Mouse (Mus musculus) embryonic facial prominence, embryonic 11.5 days (tissue): ENCODE data around the gene Endou. TPM values are rescaled to one million over a fixed set of nuclear protein-coding genes. Genes with fewer than 3 reads are reported as not detected.

Experiments used
- ATAC-seq: fragments of 200-750 bp; cut with Nextera tagmentation; replicated peaks from 2 replicates; pipeline ENCODE4 v1.8.0; 2017; ENCODE audit warnings: low read depth; ENCODE audit not compliant: insufficient number of reproducible peaks, low FRiP score, low TSS enrichment
- DNase-seq: peaks from one replicate; pipeline ENCODE4 v3.0.0-alpha.2; 2015; ENCODE audit warnings: low spot score
- H3K27ac ChIP-seq: fragments of 300-500 bp; sonication (generic); replicated peaks from 2 replicates; pipeline ENCODE4 v1.5.1; 2014; ENCODE audit warnings: mild to moderate bottlenecking, low read depth, low read length, control low read depth
- H3K27me3 ChIP-seq: fragments of 300-500 bp; sonication (generic); 2 replicates; pipeline ENCODE4 v1.6.1; 2014; ENCODE audit warnings: mild to moderate bottlenecking, low read length, moderate library complexity, mixed read lengths; ENCODE audit not compliant: control insufficient read depth, insufficient read depth
- H3K36me3 ChIP-seq: fragments of 300-500 bp; sonication (generic); replicated peaks from 2 replicates; pipeline ENCODE4 v1.6.1; 2014; ENCODE audit warnings: low read depth, mild to moderate bottlenecking, low read length, moderate library complexity, mixed read lengths; ENCODE audit not compliant: control insufficient read depth, insufficient read depth
- H3K4me1 ChIP-seq: fragments of 300-500 bp; sonication (generic); 2 replicates; pipeline ENCODE4 v1.6.1; 2014; ENCODE audit warnings: low read length, mixed read lengths; ENCODE audit not compliant: control insufficient read depth, insufficient read depth
- H3K4me2 ChIP-seq: fragments of 300-500 bp; sonication (generic); 2 replicates; pipeline ENCODE4 v1.6.1; 2014; ENCODE audit warnings: low read depth, mild to moderate bottlenecking, control low read depth, low read length, moderate library complexity
- H3K4me3 ChIP-seq: fragments of 300-500 bp; sonication (generic); 2 replicates; pipeline ENCODE4 v1.5.1; 2014; ENCODE audit warnings: low read depth, low read length, control low read depth
- H3K9ac ChIP-seq: fragments of 300-500 bp; sonication (generic); replicated peaks from 2 replicates; pipeline ENCODE4 v1.6.1; 2014; ENCODE audit warnings: mild to moderate bottlenecking, control low read depth, low read length
- H3K9me3 ChIP-seq: fragments of 300-500 bp; sonication (generic); replicated peaks from 2 replicates; pipeline ENCODE4 v1.6.1; 2016; ENCODE audit warnings: mild to moderate bottlenecking, low read length, inconsistent platforms, mixed read lengths; ENCODE audit not compliant: control insufficient read depth
- WGBS: fragments of 180-500 bp; shearing (Covaris S2); extraction: QIAGEN DNeasy Blood & Tissue Kit; methylation state at CpG from one replicate; pipeline ENCODE4 v1.1.7; 2014; 5-methylcytosine and 5-hydroxymethylcytosine counted together
- polyA plus RNA-seq: library from polyadenylated mRNA; unstranded; fragments of >200 nt; fragmentation: Nextera tagmentation; extraction: Ambion mirVana; gene quantifications from 2 replicates; pipeline ENCODE4 v1.2.1, GENCODE M21; 2014

Gene Endou
- polyA plus RNA-seq, 1 experiment from 2014 or later: not detected

DNA sequence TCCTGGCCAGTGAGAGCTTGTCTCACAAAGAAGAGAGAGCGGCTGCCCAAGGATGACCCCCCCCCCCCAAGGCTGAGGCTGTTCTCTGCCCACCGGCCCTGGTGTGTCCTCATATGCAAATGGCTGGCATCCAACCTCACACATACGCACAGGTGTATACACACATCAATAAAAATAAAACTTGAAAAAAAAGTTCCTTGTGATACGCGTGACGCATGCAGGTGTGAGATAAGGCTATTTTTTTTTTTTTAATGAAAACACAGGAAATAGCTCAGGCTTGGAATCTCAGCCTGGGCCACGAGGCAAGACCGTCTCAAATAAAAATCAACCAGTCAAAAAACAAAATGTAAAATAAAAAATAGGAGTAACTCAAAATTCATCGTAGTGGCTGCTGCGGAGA is 15.1 kb upstream of the Endou start:
- DNase-seq: no peak
- ATAC-seq: no peak
- no peaks in the 10 kb centered on the region for H3K36me3 ChIP-seq
- no peaks in the 10 kb centered on the region for H3K9me3 ChIP-seq
- H3K9ac ChIP-seq: no peak overlapping the region
- no peak overlapping the region for H3K4me3 ChIP-seq
- no peak overlapping the region for H3K27ac ChIP-seq
- no peaks in the 10 kb centered on the region for H3K4me1 ChIP-seq
- WGBS: 91% methylated on average over 10 of the region's 10 CpGs
- no peaks in the 10 kb centered on the region for H3K27me3 ChIP-seq
- no peak overlapping the region for H3K4me2 ChIP-seq

DNA sequence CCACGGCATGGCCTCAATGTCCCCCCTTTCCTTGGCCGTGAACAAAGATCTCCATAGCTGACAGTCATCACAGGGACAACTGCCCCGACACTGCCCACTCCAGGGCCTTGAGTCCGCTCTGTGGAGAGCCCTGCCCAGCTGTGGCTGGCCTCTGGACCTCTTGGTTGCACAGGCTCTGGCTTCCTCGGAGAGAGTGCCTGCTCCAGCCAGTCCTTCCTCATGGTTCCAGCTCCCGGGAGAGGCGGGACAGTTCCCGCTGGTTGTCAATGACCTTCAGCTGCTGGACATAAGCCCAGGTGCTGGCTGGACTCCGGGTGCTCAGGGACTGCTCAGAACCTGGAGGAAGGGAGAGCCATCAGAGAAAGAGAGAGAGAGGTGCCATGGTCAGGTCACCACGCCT is 14.2 kb upstream of the Endou start:
- no peaks in the 10 kb centered on the region for H3K9me3 ChIP-seq
- H3K4me2 ChIP-seq: no peak overlapping the region
- DNase-seq (no peak), ATAC-seq (no peak)
- no peak overlapping the region for H3K9ac ChIP-seq
- H3K4me3 ChIP-seq: no peak overlapping the region
- 82% methylated on average over 10 of the region's 10 CpGs for WGBS
- H3K4me1 ChIP-seq: no peaks in the 10 kb centered on the region
- no peaks in the 10 kb centered on the region for H3K27me3 ChIP-seq
- H3K27ac ChIP-seq: no peak overlapping the region
- H3K36me3 ChIP-seq: no peaks in the 10 kb centered on the region

DNA sequence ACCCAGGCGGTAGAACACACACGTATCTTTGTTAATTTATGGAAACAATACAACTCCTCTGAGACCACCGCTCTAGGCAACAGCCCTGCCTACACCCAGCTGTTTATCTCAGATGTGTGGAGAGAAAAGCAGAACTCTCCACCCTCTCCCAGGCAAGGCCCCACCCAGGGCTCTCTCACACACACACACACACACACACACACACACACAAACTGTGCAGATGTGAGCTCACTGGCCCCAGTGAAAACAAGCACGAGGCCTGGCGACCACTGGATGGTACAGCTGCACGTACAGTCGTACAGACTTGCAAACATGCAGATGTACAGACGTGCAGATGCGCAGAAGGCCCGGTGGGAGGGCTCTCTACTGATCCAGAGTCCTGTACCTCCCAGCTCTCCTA is 13.8 kb upstream of the Endou start:
- no peak overlapping the region for H3K9ac ChIP-seq
- WGBS: 81% methylated on average over 10 of the region's 10 CpGs
- no peaks in the 10 kb centered on the region for H3K27me3 ChIP-seq
- H3K4me1 ChIP-seq: no peaks in the 10 kb centered on the region
- no peak overlapping the region for H3K4me3 ChIP-seq
- no peak overlapping the region for H3K27ac ChIP-seq
- H3K36me3 ChIP-seq: no peaks in the 10 kb centered on the region
- H3K4me2 ChIP-seq: no peak overlapping the region
- no peak for ATAC-seq
- no peak for DNase-seq
- H3K9me3 ChIP-seq: no peaks in the 10 kb centered on the region

DNA sequence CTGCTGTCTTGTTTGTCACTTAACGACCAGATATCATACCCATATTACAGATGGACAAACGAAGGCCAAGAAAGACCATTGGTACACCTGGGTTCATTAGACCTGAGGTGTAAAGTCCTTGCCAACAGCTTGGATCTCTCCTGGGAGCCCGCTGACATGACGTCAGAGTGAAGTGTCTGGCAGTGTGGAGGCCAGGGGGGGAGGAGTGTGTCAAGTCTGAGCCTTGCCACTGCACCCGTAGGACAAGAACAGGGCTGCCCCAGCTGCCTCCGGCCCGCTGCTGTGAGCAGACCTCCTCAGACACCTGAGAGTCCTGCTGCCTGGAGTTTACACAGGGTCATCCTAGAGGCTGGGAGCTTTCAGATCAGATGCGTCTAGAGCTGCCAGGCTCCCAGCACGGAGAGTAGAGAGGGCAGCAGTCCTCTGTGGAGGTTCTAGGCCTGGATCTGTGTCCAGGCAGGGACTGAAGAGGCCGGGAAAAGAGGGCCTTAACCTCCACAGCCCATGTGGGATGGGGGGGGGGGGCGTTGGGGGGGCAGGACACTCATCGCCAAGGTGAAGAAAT is 12.9 kb upstream of the Endou start:
- no peaks in the 10 kb centered on the region for H3K27me3 ChIP-seq
- no peak overlapping the region for H3K27ac ChIP-seq
- no peak overlapping the region for H3K4me3 ChIP-seq
- WGBS: 73% methylated on average over 12 of the region's 12 CpGs
- H3K9ac ChIP-seq: no peak overlapping the region
- DNase-seq: no peak
- no peaks in the 10 kb centered on the region for H3K4me1 ChIP-seq
- ATAC-seq: no peak
- no peak overlapping the region for H3K4me2 ChIP-seq
- H3K9me3 ChIP-seq: no peaks in the 10 kb centered on the region
- H3K36me3 ChIP-seq: no peaks in the 10 kb centered on the region

DNA sequence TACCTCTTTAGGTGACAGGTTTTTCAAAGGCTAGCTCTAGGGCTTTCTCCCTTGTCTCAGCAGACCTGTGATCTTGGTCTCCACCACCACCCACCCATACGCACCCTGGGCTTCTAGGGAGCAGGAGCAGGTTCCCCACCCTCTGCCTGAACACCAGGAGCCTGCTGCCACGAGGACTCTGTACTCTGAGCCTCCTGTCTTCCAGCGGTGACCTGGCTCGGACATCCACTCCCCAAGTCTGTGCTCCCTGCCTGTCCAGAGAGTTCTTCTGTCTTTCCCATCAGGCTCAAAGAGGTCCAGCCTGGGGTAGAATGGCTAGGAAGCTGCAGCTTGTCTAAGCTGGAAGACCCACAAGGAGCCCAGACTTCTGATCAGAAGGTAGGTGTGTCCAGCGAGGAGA is 12.1 kb upstream of the Endou start:
- Histone ChIP-seq H3K4me3 (no peak overlapping the region), H3K27me3 (no peaks in the 10 kb centered on the region), H3K9me3 (no peaks in the 10 kb centered on the region), H3K4me2 (no peak overlapping the region), H3K9ac (no peak overlapping the region), H3K27ac (no peak overlapping the region), H3K4me1 (no peaks in the 10 kb centered on the region), H3K36me3 (no peaks in the 10 kb centered on the region)
- ATAC-seq (no peak), DNase-seq (no peak)
- 93% methylated on average over 5 of the region's 5 CpGs for WGBS

DNA sequence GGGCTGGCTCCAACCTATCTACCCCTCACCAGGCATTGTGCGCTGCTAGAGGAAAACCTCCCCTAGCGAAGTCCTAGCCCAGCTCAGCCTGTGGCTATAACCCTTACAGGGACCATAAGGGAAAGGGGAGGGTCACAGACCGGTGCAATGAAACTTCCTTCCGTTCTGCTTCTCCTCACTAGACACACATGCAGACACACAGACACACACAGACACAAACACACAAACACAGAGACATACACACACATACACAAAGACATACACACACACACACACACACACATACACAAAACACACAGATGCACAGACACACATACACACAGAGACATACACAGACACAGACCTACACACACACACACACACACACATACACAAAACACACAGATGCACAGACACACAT is 11.5 kb upstream of the Endou start:
- ATAC-seq: no peak
- Histone ChIP-seq H3K27ac (no peak overlapping the region), H3K4me1 (no peaks in the 10 kb centered on the region), H3K9me3 (no peaks in the 10 kb centered on the region), H3K36me3 (no peaks in the 10 kb centered on the region), H3K27me3 (no peaks in the 10 kb centered on the region), H3K9ac (no peak overlapping the region), H3K4me2 (no peak overlapping the region), H3K4me3 (no peak overlapping the region)
- 67% methylated on average over 4 of the region's 4 CpGs for WGBS
- DNase-seq: no peak

DNA sequence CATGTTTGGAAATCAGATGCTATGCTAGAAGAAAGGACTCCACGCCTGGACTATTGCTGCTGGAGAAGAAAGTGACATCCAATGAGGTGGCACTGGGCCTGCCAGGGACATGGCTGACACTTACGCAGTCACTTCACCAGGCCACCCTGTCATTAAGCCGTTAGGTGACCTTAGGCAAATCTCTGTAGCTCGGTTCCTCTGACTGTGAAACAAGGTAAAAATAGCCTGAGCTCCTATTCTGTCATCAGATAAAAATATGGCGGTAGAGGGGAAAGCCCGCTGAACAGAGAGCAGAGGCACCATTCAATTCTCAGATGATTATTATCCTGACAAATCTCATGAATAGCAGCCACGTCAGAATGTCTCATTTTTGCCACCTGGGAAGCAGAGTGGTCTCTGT is 10.9 kb upstream of the Endou start:
- no peak overlapping the region for H3K4me2 ChIP-seq
- no peaks in the 10 kb centered on the region for H3K36me3 ChIP-seq
- H3K27me3 ChIP-seq: no peaks in the 10 kb centered on the region
- no peaks in the 10 kb centered on the region for H3K4me1 ChIP-seq
- no peak overlapping the region for H3K9ac ChIP-seq
- 71% methylated on average over 7 of the region's 7 CpGs for WGBS
- no peak overlapping the region for H3K27ac ChIP-seq
- no peak for DNase-seq
- H3K9me3 ChIP-seq: no peaks in the 10 kb centered on the region
- H3K4me3 ChIP-seq: no peak overlapping the region
- no peak for ATAC-seq

DNA sequence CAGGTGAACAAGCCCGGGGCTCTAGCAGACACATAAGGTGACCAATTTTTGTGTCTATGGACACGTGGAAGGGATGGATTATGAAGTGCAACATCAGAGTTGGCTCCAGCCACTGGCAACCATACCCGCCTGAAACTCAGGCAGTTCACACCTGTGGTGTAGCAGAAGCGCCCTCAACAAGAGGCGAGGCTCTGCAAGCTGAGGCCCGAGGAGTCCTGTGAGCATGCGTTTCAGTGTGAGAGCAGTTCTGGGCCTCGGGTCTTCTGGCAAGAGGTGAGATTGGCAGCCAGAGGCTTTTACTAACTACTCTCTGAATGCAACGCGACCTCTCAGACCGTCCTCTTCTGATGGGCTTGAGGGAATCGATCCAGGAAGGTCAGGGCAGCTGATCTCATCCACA is 10.5 kb upstream of the Endou start:
- Histone ChIP-seq H3K4me3 (no peak overlapping the region), H3K27me3 (no peaks in the 10 kb centered on the region), H3K36me3 (no peaks in the 10 kb centered on the region), H3K9me3 (no peaks in the 10 kb centered on the region), H3K4me1 (no peaks in the 10 kb centered on the region), H3K27ac (no peak overlapping the region), H3K4me2 (no peak overlapping the region), H3K9ac (no peak overlapping the region)
- whole genome bisulfite sequencing: 78% methylated on average over 12 of the region's 12 CpGs
- no peak for ATAC-seq
- DNase-seq: no peak
